Mouse (Mus musculus) kidney, adult 2 months (tissue): ENCODE measurements around the gene Gm47791. TPM values are rescaled to one million over a fixed set of nuclear protein-coding genes. Genes with fewer than 3 reads are reported as not detected.

Experiments used
- DNase-seq: peaks from one replicate; pipeline ENCODE4 v3.0.0; 2021
- H3K27ac ChIP-seq: fragments of 200-500 bp; 2 replicates; pipeline ENCODE4 v1.5.1; 2012; ENCODE audit warnings: low read depth, low read length, control low read depth, inconsistent platforms; ENCODE audit not compliant: insufficient read depth
- H3K27me3 ChIP-seq: fragments of 200-500 bp; replicated peaks from 2 replicates; pipeline ENCODE4 v1.6.1; 2012; ENCODE audit warnings: mild to moderate bottlenecking, moderate library complexity, low read length, inconsistent platforms; ENCODE audit not compliant: control insufficient read depth, insufficient read depth
- H3K36me3 ChIP-seq: fragments of 200-500 bp; 2 replicates; pipeline ENCODE4 v1.6.1; 2012; ENCODE audit warnings: mild to moderate bottlenecking, moderate library complexity, low read length, inconsistent platforms; ENCODE audit not compliant: control insufficient read depth, insufficient read depth
- H3K4me1 ChIP-seq: fragments of 200-500 bp; 2 replicates; pipeline ENCODE4 v1.6.1; 2011; ENCODE audit warnings: low read length; ENCODE audit not compliant: control insufficient read depth, insufficient read depth
- H3K4me3 ChIP-seq: fragments of 200-500 bp; 2 replicates; pipeline ENCODE4 v1.5.1; 2011; ENCODE audit warnings: mild to moderate bottlenecking, low read depth, low read length, control low read depth; ENCODE audit not compliant: insufficient read depth
- CTCF ChIP-seq: fragments of 200-500 bp; conservative IDR thresholded peaks from 2 replicates; pipeline ENCODE4 v1.5.1; 2011; ENCODE audit warnings: low read depth, mild to moderate bottlenecking, control low read depth, low read length, moderate library complexity, mixed read lengths; ENCODE audit not compliant: insufficient read depth, insufficient read length
- POLR2A ChIP-seq: fragments of 200-500 bp; IDR thresholded peaks from one replicate; pipeline ENCODE4 v1.6.1; 2011; ENCODE audit warnings: low read depth, low read length, control low read depth
- WGBS: fragments of 180-500 bp; shearing (Covaris S2); methylation state at CpG from one replicate; pipeline ENCODE4 v1.1.7; 2018; 5-methylcytosine and 5-hydroxymethylcytosine counted together
- polyA plus RNA-seq: library from polyadenylated mRNA; depleted of rRNA; stranded (reverse); fragments of >200 nt; gene quantifications from 2 replicates; pipeline ENCODE4 v1.2.3, GENCODE M21; 2012

The Gm47791 gene
- polyA plus RNA-seq, 1 experiment, result not detected

DNA sequence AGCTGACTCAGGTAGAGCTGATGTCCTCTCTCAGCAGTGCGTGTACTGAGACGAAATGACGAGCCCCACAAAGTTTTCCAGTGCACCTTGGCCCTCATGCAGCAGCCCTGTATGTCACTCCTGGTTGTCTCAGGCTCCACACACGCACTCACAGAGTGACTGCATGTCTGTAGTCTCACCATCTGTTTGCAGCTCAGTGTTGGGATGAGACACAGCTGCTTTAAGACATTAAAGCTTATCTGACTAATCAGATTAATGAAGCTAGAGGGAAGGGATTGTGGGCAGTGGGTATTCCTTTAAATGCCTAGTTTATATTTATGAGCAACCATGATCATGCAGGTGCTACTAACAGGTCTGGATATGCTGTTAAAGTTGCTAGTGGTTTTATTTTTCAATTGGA is 24.6 kb downstream of the Gm47791 start:
- 58% methylated on average over 4 of the region's 4 CpGs for WGBS
- Histone ChIP-seq H3K27me3 (no peaks in the 10 kb centered on the region), H3K4me1 (no peaks in the 10 kb centered on the region), H3K36me3 (peaks cover 1% of the 10 kb centered on the region; the same call in 1 of the 2 replicates), H3K27ac (no peak overlapping the region), H3K4me3 (no peak overlapping the region)
- TF ChIP-seq CTCF (no peak), POLR2A (no peak)
- DNase-seq, result no peak

DNA sequence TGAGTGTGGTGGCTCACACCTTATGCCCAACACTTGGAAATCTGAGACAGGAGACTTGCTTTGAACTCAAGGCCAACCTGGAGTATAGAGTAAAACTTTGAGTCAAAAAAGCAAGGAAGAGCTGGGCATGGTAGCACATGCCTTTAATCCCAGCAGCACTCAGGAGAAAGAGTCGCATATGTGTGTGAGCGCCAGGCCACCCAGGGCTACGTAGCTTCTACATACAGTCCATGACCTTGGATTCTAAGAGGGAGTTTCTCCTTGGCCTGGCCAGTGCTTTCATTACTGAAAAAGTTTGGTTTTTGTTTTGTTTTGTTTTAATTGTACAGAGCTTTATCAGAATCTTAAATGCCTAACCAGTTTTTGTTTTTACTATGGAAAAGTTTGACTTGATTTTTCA is 27.1 kb downstream of the Gm47791 start:
- H3K36me3 ChIP-seq, result peaks cover 1% of the 10 kb centered on the region; the same call in 1 of the 2 replicates
- WGBS, result 77% methylated on average over 3 of the region's 3 CpGs
- no peaks in the 10 kb centered on the region for H3K27me3 ChIP-seq
- no peak overlapping the region for H3K27ac ChIP-seq
- no peak for DNase-seq
- TF ChIP-seq POLR2A, result no peak
- TF ChIP-seq CTCF, result no peak
- H3K4me3 ChIP-seq, result no peak overlapping the region
- no peaks in the 10 kb centered on the region for H3K4me1 ChIP-seq

DNA sequence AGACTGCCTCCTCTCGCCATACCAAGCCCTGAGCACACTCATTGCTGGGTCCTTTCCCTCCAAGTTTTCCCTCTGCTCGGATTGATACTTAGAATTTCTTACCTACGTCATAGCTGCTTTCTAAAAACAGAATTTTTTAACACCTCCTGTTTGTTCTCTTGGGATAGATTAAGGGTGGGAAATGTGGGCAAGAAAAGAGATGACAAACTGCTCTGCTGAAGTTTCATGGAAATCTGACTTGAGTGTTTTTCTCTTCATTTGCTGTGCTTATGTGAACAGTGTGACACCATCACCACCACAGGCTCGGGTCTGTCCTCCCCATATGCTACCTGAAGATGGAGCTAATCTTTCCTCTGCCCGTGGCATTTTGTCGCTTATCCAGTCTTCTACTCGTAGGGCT is 29.5 kb downstream of the Gm47791 start:
- H3K36me3 ChIP-seq, result peaks cover 1% of the 10 kb centered on the region; the same call in 1 of the 2 replicates
- no peak for TF ChIP-seq POLR2A
- no peak for TF ChIP-seq CTCF
- no peak for DNase-seq
- WGBS, result 93% methylated on average over 7 of the region's 7 CpGs
- no peaks in the 10 kb centered on the region for H3K27me3 ChIP-seq
- H3K27ac ChIP-seq, result no peak overlapping the region
- H3K4me3 ChIP-seq, result no peak overlapping the region
- no peaks in the 10 kb centered on the region for H3K4me1 ChIP-seq

DNA sequence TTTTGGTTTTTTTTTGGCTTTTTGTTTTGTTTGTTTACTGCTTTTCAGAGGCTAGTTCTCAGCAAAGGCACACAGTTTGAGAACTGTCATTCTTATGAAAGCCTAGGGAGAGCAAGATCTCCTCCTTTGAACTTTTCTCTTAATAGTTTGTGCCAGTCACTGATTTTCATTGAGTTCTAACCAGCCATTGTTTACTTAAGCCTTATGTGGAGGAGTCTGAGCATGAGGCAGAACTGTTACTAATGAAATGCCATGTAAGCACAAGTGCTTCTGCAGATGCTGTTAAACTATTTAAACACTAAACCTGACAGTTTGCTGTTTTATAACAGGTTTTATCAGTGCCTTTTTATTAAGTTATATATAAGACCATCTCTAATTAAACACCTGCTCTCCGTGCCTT is 33.0 kb downstream of the Gm47791 start:
- peaks cover 9% of the 10 kb centered on the region for H3K36me3 ChIP-seq
- no peaks in the 10 kb centered on the region for H3K4me1 ChIP-seq
- TF ChIP-seq CTCF, result no peak
- TF ChIP-seq POLR2A, result no peak
- DNase-seq, result no peak
- no peak overlapping the region; the same call in 1 of the 2 replicates for H3K27ac ChIP-seq
- no peaks in the 10 kb centered on the region for H3K27me3 ChIP-seq
- no peak overlapping the region for H3K4me3 ChIP-seq
- WGBS, result 50% methylated on average over 1 of the region's 1 CpGs

DNA sequence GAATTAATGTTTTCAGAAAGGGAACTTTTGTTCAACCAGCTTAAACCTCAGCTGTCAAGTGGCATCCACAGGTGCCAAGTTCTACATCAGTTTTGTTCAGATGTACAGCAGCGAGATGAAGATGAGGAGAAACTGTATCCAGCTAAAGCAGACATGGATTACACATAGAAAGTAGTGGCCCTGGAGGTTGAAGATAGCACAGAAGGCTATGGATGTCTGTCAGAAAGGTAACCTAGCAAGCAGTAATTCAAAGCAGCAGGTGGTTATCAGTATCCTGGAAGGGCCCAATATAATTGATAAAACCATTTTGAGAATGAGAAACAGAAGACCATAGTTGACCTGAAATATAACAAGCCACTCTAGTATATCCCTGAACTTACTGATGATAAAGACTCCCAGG is 37.7 kb downstream of the Gm47791 start:
- TF ChIP-seq CTCF, result no peak
- TF ChIP-seq POLR2A, result no peak
- Histone ChIP-seq H3K36me3 (peaks cover 14% of the 10 kb centered on the region), H3K27ac (no peak overlapping the region)

DNA sequence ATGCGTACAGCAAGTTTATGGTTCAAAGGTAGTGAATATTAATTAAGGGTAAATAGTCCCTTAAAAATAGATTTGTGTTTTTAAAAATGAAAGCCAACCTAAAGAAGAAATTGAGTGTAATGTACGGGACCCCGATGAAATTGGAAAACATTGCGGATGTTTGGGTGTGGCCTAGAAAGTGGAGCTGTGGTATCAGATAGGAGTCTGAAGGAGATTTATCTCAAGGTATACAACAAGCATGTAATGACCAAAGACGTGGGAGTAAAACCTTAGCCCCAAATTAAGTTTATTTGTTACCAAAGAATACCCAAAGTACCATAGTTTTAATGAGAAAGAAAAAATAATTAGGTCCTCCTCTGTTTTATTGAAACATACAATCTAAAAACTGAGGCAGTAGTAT is 44.6 kb downstream of the Gm47791 start:
- Histone ChIP-seq H3K4me3 (no peak overlapping the region), H3K4me1 (peaks cover 3% of the 10 kb centered on the region; the same call in 1 of the 2 replicates), H3K27me3 (no peaks in the 10 kb centered on the region), H3K27ac (no peak overlapping the region), H3K36me3 (peaks cover 3% of the 10 kb centered on the region; the same call in 1 of the 2 replicates)
- no peak for DNase-seq
- 88% methylated on average over 5 of the region's 5 CpGs for WGBS
- TF ChIP-seq CTCF (no peak), POLR2A (no peak)

More for the DNA sequence above, 37.7 kb downstream of the Gm47791 start:
- DNase-seq, result no peak
- Histone ChIP-seq H3K27me3 (no peaks in the 10 kb centered on the region), H3K4me1 (no peaks in the 10 kb centered on the region), H3K4me3 (no peak overlapping the region)
- WGBS, result 100% methylated on average over 1 of the region's 1 CpGs

DNA sequence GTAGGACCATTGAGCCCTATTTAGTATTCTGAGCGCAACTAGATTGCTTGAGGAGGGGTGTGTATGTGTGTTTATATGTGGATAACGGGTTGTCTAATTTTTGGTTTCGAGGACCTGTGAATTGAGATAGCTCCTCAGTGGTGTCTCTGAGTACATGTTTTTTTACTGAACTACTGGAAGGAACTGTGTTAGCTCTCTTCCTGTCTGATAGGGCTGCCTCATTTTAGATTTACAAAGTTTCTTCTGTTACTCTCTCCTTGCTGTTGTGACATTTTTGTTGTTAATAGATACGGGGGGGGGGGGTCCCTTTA is 45.2 kb downstream of the Gm47791 start:
- Histone ChIP-seq H3K27ac (no peak overlapping the region), H3K36me3 (no peaks in the 10 kb centered on the region; the same call in 1 of the 2 replicates), H3K4me1 (peaks cover 3% of the 10 kb centered on the region; the same call in 1 of the 2 replicates), H3K27me3 (no peaks in the 10 kb centered on the region), H3K4me3 (peak overlapping the region; percentile 80)
- 32% methylated on average over 4 of the region's 4 CpGs for whole genome bisulfite sequencing
- TF ChIP-seq CTCF, result no peak
- no peak for TF ChIP-seq POLR2A
- no peak for DNase-seq
